Mouse (Mus musculus): ENCODE measurements around the gene Tob1. TPM values are rescaled to one million over a fixed set of nuclear protein-coding genes. Genes with fewer than 3 reads are reported as not detected.

The Tob1 gene
- polyA plus RNA-seq, 1 experiment from 2014 or later = 27.9 TPM

DNA sequence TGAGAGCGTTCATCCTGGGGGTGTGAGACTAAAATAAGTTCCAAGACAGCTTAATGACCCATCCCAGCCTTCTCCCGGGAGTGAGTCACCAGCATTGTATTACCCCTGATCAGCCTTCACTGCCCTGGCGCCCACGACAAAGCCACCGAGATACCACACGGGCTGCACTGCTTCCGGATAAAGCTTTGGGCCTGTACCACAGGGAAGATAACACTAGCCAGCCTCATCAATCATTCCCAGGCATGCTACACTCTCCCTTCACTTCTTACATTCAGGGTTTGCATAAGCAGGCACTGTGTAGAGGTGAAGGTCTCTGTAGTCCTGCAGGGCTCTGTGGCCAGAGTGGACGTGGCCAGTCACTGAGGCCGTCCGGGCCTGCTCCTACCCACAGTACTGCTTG, 21.7 kb upstream of the Tob1 start:
- WGBS = 47% methylated on average over 10 of the region's 10 CpGs
- H3K27me3 ChIP-seq (ENCODE audit: control insufficient read depth, insufficient read depth, low read length) = no peaks in the 10 kb centered on the region

DNA sequence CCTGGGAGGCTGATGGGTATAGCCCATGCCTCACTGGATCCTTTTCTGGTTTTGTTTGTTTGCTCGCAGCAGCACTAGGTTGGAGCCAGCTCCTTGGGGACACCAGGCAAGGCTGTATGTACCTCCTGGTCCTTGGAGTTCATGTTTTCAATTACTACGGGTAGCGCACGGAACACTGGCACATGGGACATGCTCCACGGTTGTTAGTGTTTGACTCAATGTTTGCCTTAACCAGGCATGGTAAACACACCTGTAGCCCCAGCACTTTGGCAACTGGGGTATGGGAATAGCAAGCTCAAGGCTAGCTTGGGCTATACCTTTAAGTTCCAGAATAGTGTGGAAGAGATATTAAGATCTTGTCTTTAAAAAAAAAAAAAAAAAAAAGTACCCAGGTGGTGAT, 20.6 kb upstream of the Tob1 start:
- 82% methylated on average over 5 of the region's 5 CpGs for WGBS
- Histone ChIP-seq H3K36me3 (ENCODE audit: control insufficient read depth, insufficient read depth, low read length) (no peaks in the 10 kb centered on the region), H3K4me3 (ENCODE audit: low read depth, low read length) (no peak overlapping the region), H3K4me2 (ENCODE audit: low read depth, low read length) (no peak overlapping the region), H3K27me3 (ENCODE audit: control insufficient read depth, insufficient read depth, low read length) (no peaks in the 10 kb centered on the region), H3K4me1 (ENCODE audit: control insufficient read depth, insufficient read depth, low read length) (no peaks in the 10 kb centered on the region), H3K9ac (replicated peaks; ENCODE audit: low read depth, low read length) (no peak overlapping the region), H3K27ac (ENCODE audit: low read depth, low read length) (no peak overlapping the region), H3K9me3 (ENCODE audit: control insufficient read depth, low read length) (no peaks in the 10 kb centered on the region)
- no peak for ATAC-seq (ENCODE audit: low read depth)

More for the DNA sequence above, 21.7 kb upstream of the Tob1 start:
- no peak for ATAC-seq (ENCODE audit: low read depth)
- no peak overlapping the region for H3K4me2 ChIP-seq (ENCODE audit: low read depth, low read length)
- H3K4me1 ChIP-seq (ENCODE audit: control insufficient read depth, insufficient read depth, low read length) = no peaks in the 10 kb centered on the region
- H3K9ac ChIP-seq (replicated peaks; ENCODE audit: low read depth, low read length) = no peak overlapping the region
- no peak overlapping the region for H3K4me3 ChIP-seq (ENCODE audit: low read depth, low read length)
- no peaks in the 10 kb centered on the region for H3K9me3 ChIP-seq (ENCODE audit: control insufficient read depth, low read length)
- H3K36me3 ChIP-seq (ENCODE audit: control insufficient read depth, insufficient read depth, low read length) = no peaks in the 10 kb centered on the region
- H3K27ac ChIP-seq (ENCODE audit: low read depth, low read length) = no peak overlapping the region

DNA sequence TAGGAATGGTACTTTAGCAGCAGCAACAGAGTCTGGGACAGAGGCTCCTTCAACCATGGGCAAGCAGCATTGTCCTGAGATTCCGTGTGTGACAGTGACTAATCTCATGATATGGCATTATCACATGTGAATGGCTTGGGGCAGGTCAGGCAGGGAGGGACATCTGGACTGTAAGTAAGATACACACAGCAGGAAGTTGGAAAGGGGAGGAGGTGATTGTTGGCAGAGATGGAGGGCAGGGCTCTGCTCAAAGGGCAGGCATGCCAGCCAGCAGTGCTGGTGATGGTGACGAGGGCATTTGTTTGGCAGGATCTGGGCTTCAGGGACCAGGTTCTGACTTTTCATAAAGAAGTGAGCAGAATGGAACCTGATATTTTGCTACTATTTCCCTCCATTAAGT, 18.1 kb upstream of the Tob1 start:
- H3K36me3 ChIP-seq (ENCODE audit: control insufficient read depth, insufficient read depth, low read length) = no peaks in the 10 kb centered on the region
- no peak overlapping the region for H3K4me3 ChIP-seq (ENCODE audit: low read depth, low read length)
- no peaks in the 10 kb centered on the region for H3K9me3 ChIP-seq (ENCODE audit: control insufficient read depth, low read length)
- H3K27ac ChIP-seq (ENCODE audit: low read depth, low read length) = no peak overlapping the region
- no peaks in the 10 kb centered on the region for H3K4me1 ChIP-seq (ENCODE audit: control insufficient read depth, insufficient read depth, low read length)
- ATAC-seq (ENCODE audit: low read depth) = no peak
- H3K9ac ChIP-seq (replicated peaks; ENCODE audit: low read depth, low read length) = no peak overlapping the region
- 74% methylated on average over 2 of the region's 2 CpGs for WGBS
- no peaks in the 10 kb centered on the region for H3K27me3 ChIP-seq (ENCODE audit: control insufficient read depth, insufficient read depth, low read length)
- H3K4me2 ChIP-seq (ENCODE audit: low read depth, low read length) = no peak overlapping the region

DNA sequence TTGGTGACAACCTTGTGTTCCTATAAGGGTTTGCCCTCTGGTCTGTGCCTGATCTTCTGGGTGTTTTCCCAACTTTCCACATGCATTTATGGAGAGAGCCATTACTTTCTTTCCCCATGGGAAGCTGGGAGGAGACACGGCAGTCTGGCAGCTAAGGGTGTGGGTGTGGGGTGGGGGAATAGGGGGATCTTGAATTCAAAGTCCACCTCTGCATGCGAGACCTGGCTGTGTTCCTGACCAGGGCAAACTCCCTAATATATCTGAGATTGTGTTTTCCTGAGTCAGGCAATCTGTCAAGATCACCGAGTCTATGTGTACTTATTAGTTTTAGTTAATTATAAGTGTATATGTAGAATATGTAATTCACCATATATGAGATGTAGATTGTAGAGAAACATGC, 14.9 kb upstream of the Tob1 start:
- 86% methylated on average over 3 of the region's 3 CpGs for WGBS
- Histone ChIP-seq H3K4me2 (ENCODE audit: low read depth, low read length) (no peak overlapping the region), H3K9ac (replicated peaks; ENCODE audit: low read depth, low read length) (no peak overlapping the region), H3K27ac (ENCODE audit: low read depth, low read length) (no peak overlapping the region), H3K9me3 (ENCODE audit: control insufficient read depth, low read length) (no peaks in the 10 kb centered on the region), H3K4me1 (ENCODE audit: control insufficient read depth, insufficient read depth, low read length) (no peaks in the 10 kb centered on the region), H3K4me3 (ENCODE audit: low read depth, low read length) (no peak overlapping the region), H3K36me3 (ENCODE audit: control insufficient read depth, insufficient read depth, low read length) (no peaks in the 10 kb centered on the region), H3K27me3 (ENCODE audit: control insufficient read depth, insufficient read depth, low read length) (no peaks in the 10 kb centered on the region)
- no peak for ATAC-seq (ENCODE audit: low read depth)

DNA sequence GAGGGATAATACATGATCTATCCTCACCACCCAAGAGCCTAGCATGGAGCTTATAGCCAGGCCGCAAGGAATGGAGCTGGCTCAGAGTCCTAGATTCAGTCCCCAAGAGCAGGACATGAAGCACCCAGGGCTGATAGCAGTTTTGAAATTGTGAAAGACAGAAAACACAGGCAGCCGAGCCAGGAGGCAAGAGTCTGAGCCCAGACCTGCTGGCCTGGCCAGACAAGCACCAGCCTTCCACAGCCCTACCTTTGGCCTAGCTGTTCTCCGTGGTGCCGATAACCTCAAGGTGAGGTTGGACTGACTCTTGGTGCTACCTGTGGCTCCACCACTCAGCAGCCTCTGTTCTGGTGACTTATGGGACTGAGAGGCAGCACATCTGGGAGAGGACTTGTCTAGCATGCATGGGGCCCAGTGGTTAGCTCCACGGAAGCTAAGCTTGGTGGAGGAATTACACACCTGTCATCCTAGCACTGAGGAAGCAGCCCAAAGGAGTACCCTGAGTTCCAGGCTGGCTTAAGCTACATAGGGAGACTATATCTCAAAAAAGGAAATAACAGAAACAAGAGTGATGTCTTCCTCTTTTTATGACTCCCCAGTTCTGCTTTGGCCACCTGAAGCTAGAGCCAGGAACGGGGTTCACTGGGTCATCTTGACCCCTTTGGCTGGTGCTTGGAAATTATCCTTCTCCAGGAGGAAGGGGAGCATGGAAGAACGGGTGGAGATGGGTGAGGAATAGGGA, 12.7 kb upstream of the Tob1 start:
- Histone ChIP-seq H3K27ac (ENCODE audit: low read depth, low read length) (no peak overlapping the region), H3K9ac (replicated peaks; ENCODE audit: low read depth, low read length) (no peak overlapping the region), H3K27me3 (ENCODE audit: control insufficient read depth, insufficient read depth, low read length) (no peaks in the 10 kb centered on the region), H3K36me3 (ENCODE audit: control insufficient read depth, insufficient read depth, low read length) (no peaks in the 10 kb centered on the region), H3K4me1 (ENCODE audit: control insufficient read depth, insufficient read depth, low read length) (no peaks in the 10 kb centered on the region), H3K4me3 (ENCODE audit: low read depth, low read length) (no peak overlapping the region), H3K9me3 (ENCODE audit: control insufficient read depth, low read length) (no peaks in the 10 kb centered on the region), H3K4me2 (ENCODE audit: low read depth, low read length) (no peak overlapping the region)
- no peak for ATAC-seq (ENCODE audit: low read depth)
- 87% methylated on average over 7 of the region's 7 CpGs for WGBS

DNA sequence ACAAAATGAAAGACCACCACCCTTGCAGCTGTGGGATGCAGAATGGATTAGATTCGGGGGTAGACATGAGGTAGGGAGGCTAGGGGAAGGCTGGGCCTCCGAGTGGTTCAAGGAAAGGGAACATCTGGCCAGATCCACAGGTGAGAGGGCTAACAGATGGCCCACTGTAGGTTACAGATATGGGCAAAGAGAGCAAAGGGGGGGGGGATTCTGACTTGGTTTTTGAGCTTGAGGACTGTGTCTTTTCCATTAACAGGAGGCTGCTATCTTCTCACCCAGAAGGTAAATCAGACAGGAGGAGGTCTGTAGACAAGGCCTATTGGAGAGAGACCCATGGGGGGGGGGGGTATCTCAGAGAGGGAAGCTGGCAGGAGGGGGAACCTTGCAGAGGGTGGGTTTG, 11.5 kb upstream of the Tob1 start:
- H3K9me3 ChIP-seq (ENCODE audit: control insufficient read depth, low read length) = no peaks in the 10 kb centered on the region
- no peaks in the 10 kb centered on the region for H3K36me3 ChIP-seq (ENCODE audit: control insufficient read depth, insufficient read depth, low read length)
- H3K27me3 ChIP-seq (ENCODE audit: control insufficient read depth, insufficient read depth, low read length) = no peaks in the 10 kb centered on the region
- no peak overlapping the region for H3K9ac ChIP-seq (replicated peaks; ENCODE audit: low read depth, low read length)
- H3K27ac ChIP-seq (ENCODE audit: low read depth, low read length) = no peak overlapping the region
- H3K4me1 ChIP-seq (ENCODE audit: control insufficient read depth, insufficient read depth, low read length) = no peaks in the 10 kb centered on the region
- no peak for ATAC-seq (ENCODE audit: low read depth)
- no peak overlapping the region for H3K4me2 ChIP-seq (ENCODE audit: low read depth, low read length)
- WGBS = 78% methylated on average over 2 of the region's 2 CpGs
- H3K4me3 ChIP-seq (ENCODE audit: low read depth, low read length) = no peak overlapping the region

DNA sequence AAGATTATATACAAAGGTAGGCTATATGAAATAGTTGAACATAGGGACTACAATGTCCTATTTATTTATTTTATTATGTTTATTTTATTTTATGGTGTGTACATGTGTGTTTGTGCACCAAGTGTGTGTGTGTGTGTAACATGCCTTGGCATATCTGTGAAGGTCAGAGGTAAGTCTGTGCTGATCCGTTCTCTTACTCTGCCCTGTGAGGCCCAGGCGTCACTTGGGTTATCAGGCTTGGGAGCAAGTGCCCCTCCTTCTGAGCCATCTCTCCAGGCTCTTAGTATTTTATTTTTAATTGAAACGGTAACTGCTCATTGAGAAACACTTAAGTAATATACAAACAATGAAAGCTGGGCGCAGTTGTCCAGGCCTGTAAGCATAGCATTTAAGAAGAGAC, 10.8 kb upstream of the Tob1 start:
- H3K27ac ChIP-seq (ENCODE audit: low read depth, low read length) = no peak overlapping the region
- H3K27me3 ChIP-seq (ENCODE audit: control insufficient read depth, insufficient read depth, low read length) = no peaks in the 10 kb centered on the region
- no peaks in the 10 kb centered on the region for H3K4me1 ChIP-seq (ENCODE audit: control insufficient read depth, insufficient read depth, low read length)
- ATAC-seq (ENCODE audit: low read depth) = no peak
- WGBS = 85% methylated on average over 4 of the region's 4 CpGs
- H3K36me3 ChIP-seq (ENCODE audit: control insufficient read depth, insufficient read depth, low read length) = no peaks in the 10 kb centered on the region
- no peak overlapping the region for H3K4me3 ChIP-seq (ENCODE audit: low read depth, low read length)
- no peaks in the 10 kb centered on the region for H3K9me3 ChIP-seq (ENCODE audit: control insufficient read depth, low read length)
- no peak overlapping the region for H3K9ac ChIP-seq (replicated peaks; ENCODE audit: low read depth, low read length)
- H3K4me2 ChIP-seq (ENCODE audit: low read depth, low read length) = no peak overlapping the region

DNA sequence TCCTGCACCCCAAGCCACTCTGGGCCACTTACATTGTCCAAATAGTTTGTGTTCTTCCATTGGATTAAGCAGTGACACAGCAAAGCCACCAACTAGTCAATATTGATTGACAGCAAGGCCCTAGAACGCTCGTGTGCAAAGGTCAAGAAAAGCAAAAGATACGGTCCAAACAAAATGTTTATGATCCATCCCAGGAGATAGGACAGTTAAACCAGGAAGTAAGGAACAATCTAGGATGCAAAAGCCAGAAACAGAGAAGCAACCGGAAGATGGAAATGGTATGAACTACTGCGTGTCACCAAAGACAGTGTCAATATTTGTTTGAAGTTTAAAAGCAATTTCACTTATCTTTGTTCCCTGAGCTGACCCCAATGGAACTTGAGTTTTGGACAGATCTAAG, 9.1 kb upstream of the Tob1 start:
- H3K36me3 ChIP-seq (ENCODE audit: control insufficient read depth, insufficient read depth, low read length) = no peaks in the 10 kb centered on the region

DNA sequence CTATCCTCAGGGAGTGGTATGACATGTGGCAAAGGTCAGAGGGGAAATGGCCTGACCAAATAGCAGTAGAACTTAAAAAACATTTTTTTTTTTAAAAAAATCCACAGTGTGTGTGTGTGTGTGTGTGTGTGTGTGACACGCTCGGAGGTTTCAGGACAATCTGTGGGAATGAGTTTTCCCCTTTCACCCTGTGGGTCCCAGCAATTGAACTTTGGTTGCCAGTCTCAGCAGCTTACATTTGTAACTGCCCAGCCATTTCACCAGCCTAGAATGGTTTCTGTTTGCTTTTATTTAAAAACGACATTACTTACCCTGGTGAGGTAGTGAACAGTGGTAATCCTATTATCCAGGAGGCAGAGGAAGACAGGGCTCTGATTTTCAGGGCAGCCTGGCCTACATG, 8.2 kb upstream of the Tob1 start:
- Histone ChIP-seq H3K4me3 (ENCODE audit: low read depth, low read length) (no peak overlapping the region), H3K4me2 (ENCODE audit: low read depth, low read length) (no peak overlapping the region), H3K27me3 (ENCODE audit: control insufficient read depth, insufficient read depth, low read length) (no peaks in the 10 kb centered on the region), H3K9me3 (ENCODE audit: control insufficient read depth, low read length) (no peaks in the 10 kb centered on the region), H3K27ac (ENCODE audit: low read depth, low read length) (no peak overlapping the region), H3K4me1 (ENCODE audit: control insufficient read depth, insufficient read depth, low read length) (no peaks in the 10 kb centered on the region), H3K9ac (replicated peaks; ENCODE audit: low read depth, low read length) (no peak overlapping the region), H3K36me3 (ENCODE audit: control insufficient read depth, insufficient read depth, low read length) (no peaks in the 10 kb centered on the region)
- ATAC-seq (ENCODE audit: low read depth) = no peak
- 73% methylated on average over 3 of the region's 3 CpGs for WGBS

More for the DNA sequence above, 9.1 kb upstream of the Tob1 start:
- Histone ChIP-seq H3K9ac (replicated peaks; ENCODE audit: low read depth, low read length) (no peak overlapping the region), H3K4me1 (ENCODE audit: control insufficient read depth, insufficient read depth, low read length) (no peaks in the 10 kb centered on the region), H3K27me3 (ENCODE audit: control insufficient read depth, insufficient read depth, low read length) (no peaks in the 10 kb centered on the region), H3K4me2 (ENCODE audit: low read depth, low read length) (no peak overlapping the region), H3K4me3 (ENCODE audit: low read depth, low read length) (no peak overlapping the region), H3K9me3 (ENCODE audit: control insufficient read depth, low read length) (no peaks in the 10 kb centered on the region), H3K27ac (ENCODE audit: low read depth, low read length) (no peak overlapping the region)
- ATAC-seq (ENCODE audit: low read depth) = no peak
- WGBS = 92% methylated on average over 5 of the region's 5 CpGs

All from neural tube, embryonic 14.5 days (tissue).